1 mouse cellular context compared by ENCODE assay signal in the genomic region with DNA sequence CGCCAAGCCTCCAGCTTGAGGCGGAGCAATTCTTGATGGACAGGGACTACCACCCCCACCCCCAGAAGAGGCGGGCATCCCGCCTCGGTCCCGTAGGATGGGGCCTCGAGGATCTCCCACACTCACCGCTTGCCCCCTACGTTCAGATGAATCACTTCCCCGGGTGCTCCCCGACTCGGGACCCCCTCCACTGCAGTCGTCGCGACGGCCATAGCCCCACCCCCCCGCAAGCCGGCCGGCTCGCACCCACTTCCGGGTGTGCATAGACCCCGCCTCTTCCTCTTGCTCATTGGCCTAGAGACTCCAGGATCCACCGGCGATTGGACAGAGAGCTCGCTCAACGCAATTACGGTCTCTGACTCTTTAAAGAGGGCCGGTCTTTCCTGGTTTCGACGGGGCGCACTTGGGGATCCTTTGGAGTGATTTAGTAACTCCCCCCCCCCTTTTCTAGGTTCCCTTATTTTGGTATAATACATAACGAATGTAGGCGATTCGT.
TF ChIP-seq lines count a peak whose summit lies in the region.

A gene (minus strand): TSS at position 275 of the 496 bp plus-strand sequence.

TF ChIP-seq in CH12.LX, 34 proteins besides CTCF, POLR2A, EP300 and RAD21 (continued from another document):
- no peak for TF ChIP-seq NELFE (IDR thresholded peaks at IDR 0.05; ENCODE audit: low read depth, low read length)
- 0 out of 2 replicates have a peak, but pooled peaks have one; percentile 7 for TF ChIP-seq NRF1 (IDR thresholded peaks at IDR 0.05; ENCODE audit: low read depth, low read length)
- no peak for TF ChIP-seq MAZ (IDR thresholded peaks at IDR 0.05; ENCODE audit: low read depth, low read length)
- TF ChIP-seq BHLHE40 (IDR thresholded peaks at IDR 0.05; ENCODE audit: low read depth, low read length) = no peak
- TF ChIP-seq PAX5 (IDR thresholded peaks at IDR 0.05; ENCODE audit: low read length) = no peak
- peak; percentile 58 for TF ChIP-seq HCFC1 (IDR thresholded peaks at IDR 0.05; ENCODE audit: low read depth, low read length)
- no peak for TF ChIP-seq ZMIZ1 (IDR thresholded peaks at IDR 0.05; ENCODE audit: low read depth, low read length)
- TF ChIP-seq ZC3H11A (IDR thresholded peaks at IDR 0.05; ENCODE audit: low read depth, low read length) = no peak
- no peak for TF ChIP-seq MAFK (IDR thresholded peaks at IDR 0.05; ENCODE audit: insufficient replicate concordance, low read length)
- TF ChIP-seq IRF4 (IDR thresholded peaks at IDR 0.05; ENCODE audit: low read depth, low read length) = peak; percentile 19; the same call in 1 of the 2 replicates
- TF ChIP-seq E2F4 (IDR thresholded peaks at IDR 0.05; ENCODE audit: insufficient replicate concordance, low read depth, low read length) = no peak
- TF ChIP-seq KAT2A (IDR thresholded peaks at IDR 0.05; ENCODE audit: insufficient replicate concordance, low read length) = no peak
- 0 out of 2 replicates have a peak, but pooled peaks have one; percentile 59 for TF ChIP-seq TBP (conservative IDR thresholded peaks at IDR 0.05; ENCODE audit: low read depth, low read length)
